Mouse (Mus musculus) olfactory bulb, adult 2 months (tissue): ENCODE results near the gene Tbx6.

Source experiments
- CTCF ChIP-seq: fragments of 200-500 bp; IDR thresholded peaks from 2 replicates; pipeline ENCODE4 v1.5.1; 2012; ENCODE audit warnings: low read depth, mild to moderate bottlenecking, low read length, moderate library complexity; ENCODE audit not compliant: insufficient read depth
- POLR2A ChIP-seq: fragments of 200-500 bp; IDR thresholded peaks from 2 replicates; pipeline ENCODE4 v1.6.1; 2012; ENCODE audit warnings: mild to moderate bottlenecking, low read depth, low read length, moderate library complexity; ENCODE audit not compliant: insufficient read depth

GRCm38 (mm10) chr7:126800269-126801056 lies 19.2 kb downstream of the Tbx6 start:
- TF ChIP-seq CTCF (no peak), POLR2A (no peak)
